Mouse (Mus musculus): ENCODE results near the gene Trpm6. TPM values are rescaled to one million over a fixed set of nuclear protein-coding genes. Genes with fewer than 3 reads are reported as not detected.

Gene Trpm6
- total RNA-seq (2021): under 1 TPM; 0.15 to 0.30 TPM
- long read RNA-seq: 0 reads

GRCm38 (mm10) chr19:18749598-18750339, at the start of gene Trpm6:
Gene Trpm6 (plus strand): TSS chr19:18749983.
- no peak for DNase-seq (ENCODE audit: low spot score in 2 of 2)

GRCm38 (mm10) chr19:18708101-18708500, 41.7 kb upstream of the Trpm6 start:
- no peak for DNase-seq (ENCODE audit: low spot score in 2 of 2)

GRCm38 (mm10) chr19:18710903-18711302, 38.9 kb upstream of the Trpm6 start:
- no peak for DNase-seq (ENCODE audit: low spot score in 2 of 2)

GRCm38 (mm10) chr19:18711589-18711988, 38.2 kb upstream of the Trpm6 start:
- no peak for DNase-seq (ENCODE audit: low spot score in 2 of 2)

- DNase-seq (ENCODE audit: low spot score in 2 of 2): no peak
Observed at GRCm38 (mm10) chr19:18712153-18712865, 37.5 kb upstream of the Trpm6 start.

GRCm38 (mm10) chr19:18712866-18713300, 36.9 kb upstream of the Trpm6 start, which contains the start of gene D030056L22Rik:
Gene D030056L22Rik (plus strand): TSS chr19:18713193.
- peak; percentile 96 to 99 for DNase-seq (ENCODE audit: low spot score in 2 of 2)

DNA sequence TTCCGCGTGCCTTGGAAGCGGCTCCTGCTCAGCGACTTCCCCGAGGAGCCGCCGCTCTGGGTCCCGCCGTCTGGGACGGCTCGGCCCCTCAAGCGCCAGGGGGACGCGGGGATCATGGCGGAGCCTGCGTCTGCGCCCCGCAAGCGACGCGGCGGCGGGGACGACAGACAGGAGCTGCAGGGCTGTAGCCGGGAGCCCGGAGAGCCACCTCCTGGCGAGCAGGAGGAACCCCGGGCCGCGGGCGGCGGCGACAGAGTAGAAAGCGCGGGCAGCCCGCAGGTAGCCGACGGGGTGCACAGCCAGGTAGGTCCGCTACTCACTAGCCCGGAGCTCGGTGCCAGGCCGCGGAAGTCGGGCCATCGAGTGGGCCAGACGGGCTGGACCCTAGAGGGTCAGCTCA, 36.4 kb upstream of the Trpm6 start:
- peak; percentile 15 to 34 for DNase-seq (ENCODE audit: low spot score in 2 of 2)

DNA sequence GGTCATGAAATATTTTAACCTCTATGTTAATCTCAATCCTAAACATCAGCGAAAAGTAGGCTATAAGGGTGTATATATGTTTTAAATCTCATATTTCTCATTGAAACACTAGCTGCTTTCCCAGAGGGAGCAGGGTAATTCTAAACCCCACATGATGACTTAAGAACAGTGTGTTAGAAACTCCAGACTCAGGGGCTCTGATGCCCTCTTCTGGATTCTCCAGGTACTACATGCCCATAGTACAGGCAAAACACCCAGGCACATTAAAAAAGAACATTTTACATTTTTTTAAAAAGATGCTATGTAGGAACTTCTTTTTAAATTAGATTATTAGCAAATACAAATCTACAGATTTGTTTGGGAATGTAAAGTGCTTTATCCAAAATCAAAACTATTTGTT, 33.4 kb upstream of the Trpm6 start:
- DNase-seq (ENCODE audit: low spot score in 2 of 2): peak; percentile 12 to 87

DNA sequence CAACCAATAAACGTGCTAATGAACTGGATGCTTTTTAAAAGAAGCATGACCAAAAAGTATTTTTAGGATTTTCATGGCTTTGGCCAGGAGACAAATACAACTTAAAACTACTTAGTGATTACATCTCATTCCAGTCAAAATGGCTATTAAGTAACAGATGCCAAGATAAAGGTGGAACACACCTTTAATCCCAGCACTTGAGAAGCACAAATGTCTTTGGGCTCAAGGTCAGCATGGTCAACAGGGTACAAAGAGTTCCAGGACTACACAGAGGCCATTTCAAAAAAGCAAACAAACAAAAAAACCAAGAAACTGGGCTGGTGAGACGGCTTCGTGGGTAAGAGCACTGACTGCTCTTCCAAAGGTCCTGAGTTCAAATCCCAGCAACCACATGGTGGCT, 29.4 kb upstream of the Trpm6 start:
- DNase-seq (ENCODE audit: low spot score in 2 of 2): no peak

DNA sequence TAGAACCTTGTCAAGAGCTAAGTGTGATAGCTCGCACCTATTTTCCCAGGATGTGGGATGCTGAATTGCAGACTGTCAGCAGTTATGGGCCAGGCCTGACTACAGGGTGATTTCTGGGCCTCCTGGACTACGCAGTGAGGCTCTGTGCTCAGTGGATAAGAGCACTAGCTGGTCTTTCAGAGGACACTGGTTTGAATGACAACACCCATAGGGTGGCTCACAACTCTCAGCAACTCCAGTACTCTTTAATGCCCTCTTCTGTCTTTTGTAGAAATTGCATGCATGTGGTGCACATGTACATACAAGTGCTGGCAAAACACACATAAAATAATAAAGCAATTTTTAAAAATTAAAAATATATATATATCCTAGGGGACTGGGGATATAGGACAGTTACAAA, 24.6 kb upstream of the Trpm6 start:
- DNase-seq (ENCODE audit: low spot score in 2 of 2): no peak

- no peak for DNase-seq (ENCODE audit: low spot score in 2 of 2)
Observed at GRCm38 (mm10) chr19:18730255-18730654, 19.5 kb upstream of the Trpm6 start.

- DNase-seq (ENCODE audit: low spot score in 2 of 2): no peak
Observed at GRCm38 (mm10) chr19:18731077-18731476, 18.7 kb upstream of the Trpm6 start.

- DNase-seq (ENCODE audit: low spot score in 2 of 2): no peak
Observed at GRCm38 (mm10) chr19:18735901-18736300, 13.9 kb upstream of the Trpm6 start.

DNA sequence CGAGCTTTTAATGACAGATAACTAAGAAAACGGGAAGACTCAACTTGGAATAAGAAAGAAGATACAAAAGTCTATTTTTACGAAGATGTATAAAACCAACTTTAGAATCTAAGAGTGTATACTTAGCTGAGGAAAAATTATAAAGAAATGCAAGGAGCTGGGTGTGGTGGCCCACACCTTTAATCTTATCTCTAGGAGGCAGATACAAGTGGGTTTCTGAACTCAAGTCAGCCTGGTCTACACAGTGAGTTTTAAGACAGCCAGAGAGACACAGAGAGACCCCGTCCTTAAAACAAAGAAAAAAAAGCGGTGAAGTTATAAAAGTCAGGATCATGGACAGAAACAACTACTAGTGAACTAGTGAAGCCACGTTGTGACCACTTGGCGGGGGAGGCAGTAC, 10.6 kb upstream of the Trpm6 start:
- no peak for DNase-seq (ENCODE audit: low spot score in 2 of 2)

- DNase-seq (ENCODE audit: low spot score in 2 of 2): no peak
Observed at GRCm38 (mm10) chr19:18743946-18744345, 5.8 kb upstream of the Trpm6 start.

- peak in 1 of 2 experiments; percentile 2 for DNase-seq (ENCODE audit: low spot score in 2 of 2)
Observed at GRCm38 (mm10) chr19:18746576-18747340, 3.0 kb upstream of the Trpm6 start.

DNA sequence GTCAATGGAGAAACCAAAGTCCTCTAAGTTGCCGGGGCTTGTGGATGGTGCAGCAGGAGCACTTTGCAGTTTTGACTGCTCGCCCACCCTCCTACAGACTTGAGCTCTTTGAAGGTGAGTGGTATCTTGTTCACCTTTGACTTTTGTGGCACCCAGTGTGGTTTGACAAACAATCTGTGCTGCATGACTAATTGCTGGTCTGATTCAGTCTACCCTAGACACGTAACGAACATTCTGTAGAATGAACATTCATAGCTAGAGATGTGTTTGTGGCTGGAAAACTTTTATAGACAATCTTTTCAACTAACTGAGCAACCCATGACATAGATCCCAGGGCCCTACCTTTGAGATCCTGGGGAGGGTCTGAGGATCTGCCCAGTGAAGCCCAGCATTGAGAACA, 2.4 kb upstream of the Trpm6 start:
- no peak for DNase-seq (ENCODE audit: low spot score in 2 of 2)

- DNase-seq (ENCODE audit: low spot score in 2 of 2): no peak
Observed at GRCm38 (mm10) chr19:18757191-18757590, 7.4 kb downstream of the Trpm6 start.

DNA sequence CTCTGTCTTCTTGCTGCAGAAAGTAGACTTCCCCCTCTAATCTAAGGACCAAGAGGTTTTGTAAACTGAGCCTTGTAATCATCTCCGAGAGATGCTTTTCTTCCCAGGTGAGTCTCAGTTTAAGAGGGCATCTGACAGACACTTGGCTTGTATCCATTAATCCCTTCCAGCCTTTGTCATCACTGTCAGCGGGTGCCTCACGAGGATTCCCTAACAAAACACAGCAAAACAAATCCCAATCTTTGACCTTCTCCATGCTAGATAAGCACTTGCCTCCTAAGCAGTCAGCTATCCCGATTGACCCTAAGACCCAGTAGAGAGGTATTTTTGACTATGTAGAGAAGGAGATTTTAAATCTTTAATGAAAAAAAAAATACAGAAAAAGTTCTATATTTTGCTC, 7.9 kb downstream of the Trpm6 start:
- no peak for DNase-seq (ENCODE audit: low spot score in 2 of 2)

- no peak for DNase-seq (ENCODE audit: low spot score in 2 of 2)
Observed at GRCm38 (mm10) chr19:18758269-18758668, 8.5 kb downstream of the Trpm6 start.

DNA sequence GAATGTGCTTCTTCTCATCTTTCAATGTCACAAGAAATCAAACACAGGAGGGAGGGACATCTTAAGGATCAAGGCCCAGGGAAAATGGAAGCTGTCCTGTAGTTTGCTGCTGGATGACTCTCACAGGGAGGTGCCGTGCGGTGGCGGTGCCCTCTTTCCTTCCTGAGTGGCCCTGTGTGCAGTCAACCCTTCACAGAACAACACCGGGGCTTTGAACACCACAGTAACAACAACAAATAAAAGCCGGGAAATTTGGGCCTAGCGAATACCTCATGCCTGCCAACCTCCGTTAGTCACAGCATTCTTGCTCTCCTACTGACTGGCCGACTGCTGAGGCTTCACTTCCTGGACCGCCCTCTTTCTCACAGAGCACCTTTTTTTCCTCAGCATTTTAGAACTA, 9.1 kb downstream of the Trpm6 start:
- no peak for DNase-seq (ENCODE audit: low spot score in 2 of 2)

- no peak for DNase-seq (ENCODE audit: low spot score in 2 of 2)
Observed at GRCm38 (mm10) chr19:18766399-18766798, 16.6 kb downstream of the Trpm6 start.

Measured in layer of hippocampus, adult 18-20 months (tissue).